Mouse (Mus musculus): ENCODE data around the gene Gjb4. TPM values are rescaled to one million over a fixed set of nuclear protein-coding genes. Genes with fewer than 3 reads are reported as not detected.

Gene Gjb4
- total RNA-seq, 2 experiments from 2014 or later, result not detected

DNA sequence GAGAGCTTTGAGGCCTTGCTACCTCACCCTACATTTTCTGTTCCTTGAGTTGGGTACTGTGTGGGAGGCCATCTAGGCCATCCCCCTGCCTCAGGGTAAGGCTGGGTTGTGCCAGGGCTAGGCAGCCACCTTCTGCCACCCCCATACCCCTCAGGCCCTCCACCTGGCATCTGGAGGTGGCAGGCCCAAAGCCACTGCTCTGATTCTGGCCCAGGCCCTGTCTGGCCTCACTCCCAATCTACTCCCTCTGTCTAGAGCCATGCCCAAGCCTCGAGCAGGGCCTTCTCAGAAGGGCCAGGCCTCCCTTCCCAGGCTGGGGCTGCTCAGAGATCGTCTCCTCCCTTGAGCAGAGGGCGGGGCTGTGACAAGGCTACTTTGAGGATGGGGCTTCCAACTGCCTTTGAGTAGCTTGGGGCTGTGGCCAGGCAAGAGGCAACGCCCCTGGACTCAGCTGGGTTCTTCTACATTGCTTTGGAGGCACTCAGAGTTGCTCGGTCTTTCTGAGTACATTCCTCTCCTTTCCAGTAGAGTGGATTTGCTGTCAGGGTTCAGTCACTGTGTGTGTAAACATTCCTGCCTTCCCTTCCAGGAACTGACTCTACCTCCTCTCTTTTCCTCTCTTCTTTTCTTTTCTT is 18.9 kb downstream of the Gjb4 start:
- no peak overlapping the region for H3K27ac ChIP-seq
- no peak for TF ChIP-seq CTCF (IDR thresholded peaks at IDR 0.05)
- no peak for DNase-seq
- intact Hi-C loops (cut with DNase I), result no loop called here
- H3K4me3 ChIP-seq, result no peak overlapping the region

- H3K4me3 ChIP-seq, result no peak overlapping the region
- H3K27ac ChIP-seq, result no peak overlapping the region
- DNase-seq, result no peak
- intact Hi-C loops (cut with DNase I), result no loop called here
- no peak for TF ChIP-seq CTCF (IDR thresholded peaks at IDR 0.05)
Observed at GRCm38 (mm10) chr4:127331171-127331570, 22.7 kb downstream of the Gjb4 start.

- no peak for TF ChIP-seq CTCF (IDR thresholded peaks at IDR 0.05)
- DNase-seq, result no peak
- H3K4me3 ChIP-seq, result no peak within 1 kb of the TSS
- no peak within 1 kb of the TSS for H3K27ac ChIP-seq
- intact Hi-C loops (cut with DNase I), result no loop called here
Observed at GRCm38 (mm10) chr4:127330181-127331100, 23.4 kb downstream of the Gjb4 start, which contains the start of gene Gjb3. TSS of gene Gjb3 (minus strand) at chr4:127330844.

GRCm38 (mm10) chr4:127329751-127330150 is 24.1 kb downstream of the Gjb4 start:
- Histone ChIP-seq H3K27ac (no peak overlapping the region), H3K4me3 (no peak overlapping the region)
- no peak for TF ChIP-seq CTCF (IDR thresholded peaks at IDR 0.05)
- DNase-seq, result no peak
- intact Hi-C loops (cut with DNase I), result no loop called here

- H3K4me3 ChIP-seq, result no peak overlapping the region
- no peak overlapping the region for H3K27ac ChIP-seq
- DNase-seq, result no peak
- intact Hi-C loops (cut with DNase I), result no loop called here
- no peak for TF ChIP-seq CTCF (IDR thresholded peaks at IDR 0.05)
Observed at GRCm38 (mm10) chr4:127329046-127329445, 24.8 kb downstream of the Gjb4 start.

DNA sequence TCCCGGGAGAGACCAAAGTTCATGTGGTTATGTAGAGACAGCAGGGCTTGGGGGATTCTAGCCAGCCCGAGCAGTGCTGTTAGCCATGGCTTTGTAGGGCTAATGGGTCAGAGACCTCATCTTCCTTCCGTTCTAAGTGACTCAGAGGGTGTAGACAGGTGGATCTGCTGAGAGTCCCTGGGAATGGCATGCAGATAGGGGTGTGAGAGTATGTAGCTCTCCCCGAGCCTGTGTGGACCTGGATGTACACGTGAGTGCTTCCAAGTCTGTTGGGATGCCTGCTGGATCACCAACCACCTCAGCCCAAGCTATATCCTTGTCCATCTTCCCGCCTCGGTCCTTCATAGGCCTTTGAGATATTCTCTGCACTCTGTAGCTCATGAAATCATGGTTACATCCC is 25.5 kb downstream of the Gjb4 start:
- no peak overlapping the region for H3K4me3 ChIP-seq
- no peak for DNase-seq
- no peak for TF ChIP-seq CTCF (IDR thresholded peaks at IDR 0.05)
- intact Hi-C loops (cut with DNase I), result no loop called here
- H3K27ac ChIP-seq, result no peak overlapping the region

DNA sequence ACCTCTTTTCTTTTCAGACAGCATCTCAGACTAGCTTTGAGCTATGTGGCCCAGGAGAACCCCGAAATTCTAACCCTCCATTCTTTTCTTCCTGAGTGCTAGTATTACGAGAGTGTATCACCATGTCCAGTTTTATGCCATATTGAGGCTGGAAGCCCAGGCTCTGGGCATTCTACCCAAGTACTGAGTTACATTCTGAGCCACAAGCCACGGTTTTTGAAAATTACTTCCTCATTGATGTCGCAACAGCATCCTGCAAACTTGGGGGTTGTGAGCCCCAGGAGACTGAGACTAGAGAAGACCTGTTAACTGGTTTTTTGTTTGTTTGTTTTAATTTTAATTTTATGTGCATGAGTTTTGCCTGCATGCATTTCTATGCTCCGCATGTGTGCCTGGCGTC is 26.1 kb downstream of the Gjb4 start:
- no peak overlapping the region for H3K27ac ChIP-seq
- no peak for TF ChIP-seq CTCF (IDR thresholded peaks at IDR 0.05)
- intact Hi-C loops (cut with DNase I), result no loop called here
- DNase-seq, result no peak
- H3K4me3 ChIP-seq, result no peak overlapping the region

GRCm38 (mm10) chr4:127327258-127327657 is 26.6 kb downstream of the Gjb4 start:
- intact Hi-C loops (cut with DNase I), result no loop called here
- H3K4me3 ChIP-seq, result no peak overlapping the region
- no peak for TF ChIP-seq CTCF (IDR thresholded peaks at IDR 0.05)
- no peak overlapping the region for H3K27ac ChIP-seq
- no peak for DNase-seq

GRCm38 (mm10) chr4:127325276-127325675 is 28.6 kb downstream of the Gjb4 start:
- DNase-seq, result no peak
- intact Hi-C loops (cut with DNase I), result no loop called here
- no peak for TF ChIP-seq CTCF (IDR thresholded peaks at IDR 0.05)
- Histone ChIP-seq H3K4me3 (no peak overlapping the region), H3K27ac (no peak overlapping the region)

DNA sequence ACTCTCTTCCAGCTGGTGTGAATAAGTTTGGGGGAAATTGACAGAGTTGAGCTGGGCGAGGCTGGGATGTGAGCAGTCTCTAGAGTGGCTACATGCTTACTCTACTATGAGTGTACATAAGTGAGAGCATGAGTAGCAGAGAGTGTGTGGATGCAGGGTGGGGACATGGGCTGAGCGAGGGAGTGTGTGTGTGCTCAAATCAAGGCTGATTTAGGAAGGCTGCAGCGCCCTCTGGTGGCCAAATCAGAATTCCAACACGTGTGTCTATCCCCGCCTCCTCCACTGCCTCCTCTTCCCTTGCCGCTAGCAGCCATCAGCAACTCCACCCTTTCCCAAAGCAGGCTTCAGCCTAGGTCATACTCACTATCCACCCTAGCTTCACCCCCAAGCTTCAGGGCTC is 29.1 kb downstream of the Gjb4 start:
- H3K4me3 ChIP-seq, result no peak overlapping the region
- no peak overlapping the region for H3K27ac ChIP-seq
- intact Hi-C loops (cut with DNase I), result no loop called here
- DNase-seq, result peak; percentile 81
- peak; percentile 64 for TF ChIP-seq CTCF (IDR thresholded peaks at IDR 0.05)

DNA sequence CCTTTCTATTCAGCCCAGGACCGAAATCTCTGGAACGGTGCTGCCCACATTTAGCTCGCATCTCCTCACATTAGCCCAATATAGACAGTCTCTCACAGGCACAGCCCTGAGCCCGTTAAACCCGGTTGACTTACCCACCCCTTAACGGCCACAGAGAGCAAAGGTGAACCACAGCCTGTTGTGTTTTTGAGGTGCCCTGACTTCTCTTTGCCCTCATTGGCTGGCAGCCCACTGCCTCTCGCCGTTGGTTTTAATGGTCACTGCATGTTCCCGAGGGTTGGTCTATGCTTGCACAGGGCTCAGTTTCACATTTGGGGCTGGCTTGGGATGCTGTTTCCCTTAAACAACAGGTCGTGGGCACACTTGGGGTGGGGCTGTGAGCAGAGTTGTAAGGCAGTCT is 29.6 kb downstream of the Gjb4 start:
- Histone ChIP-seq H3K4me3 (no peak overlapping the region), H3K27ac (no peak overlapping the region)
- intact Hi-C loops (cut with DNase I), result no loop called here
- no peak for DNase-seq
- TF ChIP-seq CTCF (IDR thresholded peaks at IDR 0.05), result no peak

DNA sequence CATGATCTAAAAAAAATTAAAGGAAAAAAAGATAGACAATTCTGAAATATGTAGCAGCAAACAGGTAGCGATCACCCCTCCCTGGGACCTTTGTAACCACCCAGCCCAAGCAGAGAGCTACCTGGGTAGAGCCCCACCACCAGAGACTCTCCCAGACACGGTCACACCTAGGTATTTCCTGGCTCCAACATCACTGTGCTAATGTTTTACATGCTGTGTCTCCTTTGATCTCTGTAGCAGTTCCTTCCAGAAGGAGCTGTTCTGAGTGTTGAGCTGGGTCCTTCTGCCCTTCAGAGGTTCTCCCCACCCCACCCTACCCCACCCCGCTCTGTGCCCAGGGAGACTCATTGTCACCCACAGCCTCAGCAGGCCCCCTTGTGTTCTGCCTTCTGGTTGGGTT is 30.2 kb downstream of the Gjb4 start:
- H3K4me3 ChIP-seq, result no peak overlapping the region
- H3K27ac ChIP-seq, result no peak overlapping the region
- TF ChIP-seq CTCF (IDR thresholded peaks at IDR 0.05), result no peak
- intact Hi-C loops (cut with DNase I), result no loop called here
- DNase-seq, result no peak

DNA sequence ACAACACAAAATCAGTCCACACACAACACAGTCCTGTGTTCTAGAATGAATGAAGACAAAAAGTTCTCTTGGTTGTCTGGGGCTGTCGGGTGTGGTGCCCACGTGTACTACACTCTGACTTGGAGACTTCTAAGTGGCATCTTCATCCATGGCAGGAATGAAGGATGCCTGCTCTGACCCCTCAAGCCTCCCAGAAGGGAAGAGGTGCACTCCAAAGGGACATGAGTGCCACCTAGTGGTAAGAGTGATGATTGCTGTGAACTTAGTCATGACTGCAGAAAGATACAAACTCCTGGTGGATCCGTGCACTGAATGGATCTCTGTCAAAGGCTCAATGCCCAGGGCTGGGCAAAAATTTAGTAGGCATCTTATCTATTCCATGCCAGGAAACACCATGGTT is 34.3 kb downstream of the Gjb4 start:
- Histone ChIP-seq H3K4me3 (no peak overlapping the region), H3K27ac (no peak overlapping the region)
- peak; percentile 53 for DNase-seq
- TF ChIP-seq CTCF (IDR thresholded peaks at IDR 0.05), result peak; percentile 87
- intact Hi-C loops (cut with DNase I), result loop anchor here (1.0 kb wide), 2 partner anchors 69 to 83 kb away; no protein-coding TSS in a partner anchor

All from gastrocnemius, adult 2 months (tissue).